Mouse (Mus musculus) megakaryocyte-erythroid progenitor cell, adult 5 weeks (primary cell): ENCODE measurements around the gene Tekt1. TPM values are rescaled to one million over a fixed set of nuclear protein-coding genes. Genes with fewer than 3 reads are reported as not detected.

ENCODE experiments used
- polyA plus RNA-seq: library from polyadenylated mRNA; stranded (reverse); fragments of >175 nt; gene quantifications from 2 replicates; pipeline ENCODE4 v1.2.3, GENCODE M21; 2012

Gene Tekt1
- polyA plus RNA-seq = 0.04 TPM in 1 of 2 replicates, not detected in the other

GRCm38 (mm10) chr11:72362347-72362741 lies at the start of gene Tekt1:
TSS of gene Tekt1 (minus strand) at chr11:72362442.

GRCm38 (mm10) chr11:72411093-72411921 lies 49.1 kb upstream of the Tekt1 start, which contains the start of gene Smtnl2:
TSS of gene Smtnl2 (minus strand) at chr11:72411713.

GRCm38 (mm10) chr11:72314151-72314895 lies 47.9 kb downstream of the Tekt1 start, which contains the start of gene Fbxo39:
TSS of gene Fbxo39 (plus strand) at chr11:72314444.

GRCm38 (mm10) chr11:72301334-72301733 lies 60.9 kb downstream of the Tekt1 start, which contains the start of gene Xaf1:
TSS of gene Xaf1 (plus strand) at chr11:72301629.

Other genes starting within 250 kb of the Tekt1 start
- gene Pitpnm3, start 226.7 kb downstream of the Tekt1 start, polyA plus RNA-seq = not detected in 2 replicates
- gene Gm43951, start 155.6 kb downstream of the Tekt1 start, polyA plus RNA-seq = 0.12 and 0.52 TPM in 2 replicates
- 2.5 and 3.0 TPM in 2 replicates for gene 4933427D14Rik, start 155.0 kb downstream of the Tekt1 start, polyA plus RNA-seq
- 23.9 and 31.2 TPM in 2 replicates for gene Txndc17, start 154.9 kb downstream of the Tekt1 start, polyA plus RNA-seq
- gene Med31, start 146.8 kb downstream of the Tekt1 start, polyA plus RNA-seq = 0.78 and 1.3 TPM in 2 replicates
- not detected in 2 replicates for gene Slc13a5, start 95.2 kb downstream of the Tekt1 start, polyA plus RNA-seq
- 0.88 and 2.0 TPM in 2 replicates for gene Xaf1, start 60.8 kb downstream of the Tekt1 start, polyA plus RNA-seq
- gene Fbxo39, start 48.0 kb downstream of the Tekt1 start, polyA plus RNA-seq = not detected in 2 replicates
- gene Smtnl2, start 49.3 kb upstream of the Tekt1 start, polyA plus RNA-seq = 1.1 and 1.3 TPM in 2 replicates
- not detected in 2 replicates for gene Ggt6, start 73.1 kb upstream of the Tekt1 start, polyA plus RNA-seq
- 139 and 185 TPM in 2 replicates for gene Mybbp1a, start 78.9 kb upstream of the Tekt1 start, polyA plus RNA-seq
- 46.8 and 84.9 TPM in 2 replicates for gene Spns2, start 127.5 kb upstream of the Tekt1 start, polyA plus RNA-seq
- 94.8 and 98.0 TPM in 2 replicates for gene Spns3, start 188.1 kb upstream of the Tekt1 start, polyA plus RNA-seq
- gene Ube2g1, start 244.8 kb upstream of the Tekt1 start, polyA plus RNA-seq = 21.4 and 22.3 TPM in 2 replicates